Mouse (Mus musculus): ENCODE results near the gene Med13.
"Not testable (repeated sequence)": the region's sequence is repeated elsewhere in the genome, so short reads cannot be mapped to it uniquely, and the experiment has no call there.

Med13 gene

GRCm38 (mm10) chr11:86380521-86381238, 23.3 kb upstream of the Med13 start:
- no peak for DNase-seq (ENCODE audit: low spot score in 2 of 2)

GRCm38 (mm10) chr11:86378981-86379380, 21.6 kb upstream of the Med13 start:
- DNase-seq (ENCODE audit: low spot score in 2 of 2) = no peak

DNA sequence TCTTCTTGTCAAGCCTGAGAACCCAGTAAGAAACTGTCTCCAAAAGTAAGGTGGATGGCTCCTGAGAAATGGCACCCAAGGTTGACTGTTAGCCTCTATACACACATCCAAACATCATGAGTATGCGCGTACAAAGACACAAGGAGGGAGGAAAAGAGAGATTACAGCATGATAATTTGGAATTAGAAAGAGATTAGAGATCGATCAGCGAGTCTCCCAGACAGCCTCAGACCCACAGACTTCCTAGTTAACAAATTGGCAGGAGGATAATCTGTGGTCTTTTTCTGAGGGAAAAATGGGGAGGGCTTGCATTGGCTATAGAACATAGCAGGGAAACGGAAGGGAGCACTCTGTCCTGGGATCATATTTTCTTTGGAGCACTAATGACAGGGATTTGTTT, 20.4 kb upstream of the Med13 start:
- DNase-seq (ENCODE audit: low spot score in 2 of 2) = no peak

GRCm38 (mm10) chr11:86376707-86377106, 19.3 kb upstream of the Med13 start:
- no peak for DNase-seq (ENCODE audit: low spot score in 2 of 2)

DNA sequence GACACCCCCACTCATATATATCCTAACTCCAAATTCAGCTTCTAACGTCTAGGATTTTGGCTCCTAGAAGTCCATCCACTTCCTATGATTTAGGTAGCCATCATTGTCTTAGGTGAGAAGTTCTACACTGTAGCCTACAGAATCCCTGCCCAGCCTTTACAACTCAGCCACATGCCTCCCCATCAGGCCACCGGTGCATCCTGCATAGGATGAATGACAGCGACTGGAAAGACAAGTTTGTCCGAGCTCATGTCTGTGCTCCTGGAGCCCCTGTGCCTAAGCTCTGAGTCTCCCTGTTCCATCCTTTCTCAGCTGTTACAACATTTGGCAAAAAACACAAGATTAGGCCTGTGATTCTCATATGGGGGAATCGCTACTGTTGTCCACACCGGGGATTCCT, 17.7 kb upstream of the Med13 start:
- no peak for DNase-seq (ENCODE audit: low spot score in 2 of 2)

DNA sequence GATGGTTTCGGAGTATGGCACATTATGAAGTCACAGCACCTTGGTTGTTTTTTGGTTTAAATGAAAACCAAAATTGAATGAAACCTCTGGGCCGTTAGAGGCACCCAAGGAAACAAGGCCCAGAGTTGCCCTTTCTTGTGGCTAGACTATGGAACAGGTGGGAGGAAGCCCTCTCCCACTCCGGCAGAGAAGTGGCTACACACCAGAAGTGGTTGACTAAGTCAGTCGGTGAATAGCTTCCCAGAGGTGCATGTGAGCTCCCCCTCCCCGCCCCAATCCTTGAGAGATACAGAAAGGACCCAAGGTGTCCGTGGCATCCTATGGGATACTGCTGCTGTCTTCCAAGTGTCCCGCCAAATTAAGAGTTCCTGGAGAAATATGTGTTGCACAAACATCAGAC, 13.9 kb upstream of the Med13 start:
- DNase-seq (ENCODE audit: low spot score in 2 of 2) = no peak

DNA sequence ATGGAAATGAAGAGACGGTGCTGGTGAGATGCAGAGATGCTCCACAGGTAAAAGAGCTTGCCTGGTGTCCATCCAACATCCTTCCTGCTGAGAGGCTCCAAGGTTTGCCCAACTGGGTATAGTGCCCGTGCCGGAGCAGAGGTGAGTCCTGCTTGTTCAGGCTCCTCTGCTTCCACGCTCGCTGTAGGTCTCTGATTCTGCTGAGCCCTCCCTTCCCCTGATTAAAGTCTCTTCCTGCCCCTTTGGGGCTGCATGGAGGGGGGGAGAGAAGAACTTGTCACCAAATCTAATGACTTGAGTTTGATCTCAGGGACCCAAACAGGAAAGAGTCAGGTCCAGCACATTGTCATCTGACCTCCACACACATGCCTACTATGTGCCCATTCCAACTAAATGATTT, 12.5 kb upstream of the Med13 start:
- DNase-seq (ENCODE audit: low spot score in 2 of 2) = no peak

DNA sequence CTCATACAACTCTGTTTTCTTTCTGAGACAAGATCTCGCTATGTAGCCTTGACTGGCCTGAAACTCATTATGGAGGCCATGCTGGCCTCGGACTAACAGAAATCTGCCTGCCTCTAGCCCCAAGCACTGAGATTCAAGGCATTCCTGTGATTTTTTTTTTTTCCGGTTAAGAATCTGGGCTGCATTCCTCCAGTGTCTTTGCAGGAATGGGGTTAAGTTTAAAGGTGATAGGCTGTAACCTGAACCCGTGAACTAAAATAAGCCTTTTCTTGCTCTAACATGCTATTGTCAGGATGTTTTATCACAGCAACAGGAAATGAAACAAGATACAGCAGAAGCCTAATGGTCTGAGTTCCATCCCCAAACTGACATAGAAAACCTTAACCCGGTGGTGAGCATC, 11.6 kb upstream of the Med13 start:
- no peak for DNase-seq (ENCODE audit: low spot score in 2 of 2)

DNA sequence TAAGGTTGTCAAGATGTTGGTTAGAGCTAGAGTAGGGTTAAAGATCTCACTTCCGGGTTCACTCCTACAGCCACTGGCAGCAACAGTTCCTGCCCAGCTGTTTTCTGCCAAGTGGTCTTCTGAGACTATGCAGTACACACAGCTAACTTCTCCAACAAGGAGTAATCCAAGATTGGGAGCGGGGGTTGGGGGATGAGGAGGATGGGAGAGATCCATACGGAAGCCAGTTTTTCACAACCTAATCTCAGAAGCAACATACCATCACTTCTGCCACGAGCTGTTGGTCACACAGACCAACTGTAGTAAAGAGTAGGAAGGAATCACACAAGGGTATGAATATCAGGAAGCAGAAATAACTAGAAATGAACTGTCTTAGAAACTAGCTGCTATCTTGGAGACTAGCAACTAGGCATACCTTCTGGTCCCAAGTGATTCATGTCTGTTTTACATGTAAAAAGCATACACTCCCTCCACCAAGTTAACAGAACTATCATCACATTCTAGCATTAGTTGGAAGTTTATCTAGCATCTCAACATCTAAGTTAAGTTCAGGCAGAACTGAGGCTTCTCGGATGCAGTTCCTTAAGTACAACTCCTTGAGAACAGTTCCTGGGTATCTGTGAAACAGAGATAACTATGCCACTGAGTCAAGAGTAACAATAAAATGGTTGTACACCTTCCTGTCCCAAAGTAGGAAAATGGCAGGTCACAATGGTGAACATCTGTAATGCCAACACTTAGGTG, 7.5 kb upstream of the Med13 start:
- DNase-seq (ENCODE audit: low spot score in 2 of 2) = no peak

DNA sequence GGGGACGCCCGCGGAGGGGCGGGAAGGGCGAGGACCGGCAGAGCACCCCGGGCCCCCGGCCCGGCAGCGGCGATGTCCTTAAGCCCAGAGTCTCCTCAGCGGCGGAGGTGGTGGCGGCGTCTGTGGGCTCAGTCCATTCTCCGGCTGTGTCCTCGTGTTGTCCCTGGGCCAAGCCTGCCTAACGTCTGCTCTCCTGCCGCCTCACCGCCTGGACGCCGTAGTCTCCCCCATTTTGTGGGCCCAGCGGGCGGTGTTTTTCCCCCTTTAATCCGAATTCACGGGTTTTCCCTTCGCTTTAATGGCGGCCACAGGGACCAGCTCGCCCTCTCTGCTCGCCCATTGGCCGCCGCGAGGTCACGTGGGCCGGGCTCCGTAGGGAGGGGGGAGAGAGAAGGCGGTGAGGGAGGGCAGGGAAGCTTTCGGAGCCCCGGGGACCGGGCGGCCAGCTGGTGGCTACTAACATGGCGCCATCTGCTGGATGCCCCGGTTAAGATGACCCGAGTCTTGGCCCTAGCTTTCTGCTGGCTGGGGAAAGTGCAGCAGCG, 654 bp upstream of the Med13 start:
- peak; percentile 99 to 100 for DNase-seq (ENCODE audit: low spot score in 2 of 2)

- DNase-seq (ENCODE audit: low spot score in 2 of 2) = no peak
Measured at GRCm38 (mm10) chr11:86356007-86356853, 1.2 kb downstream of the Med13 start.

DNA sequence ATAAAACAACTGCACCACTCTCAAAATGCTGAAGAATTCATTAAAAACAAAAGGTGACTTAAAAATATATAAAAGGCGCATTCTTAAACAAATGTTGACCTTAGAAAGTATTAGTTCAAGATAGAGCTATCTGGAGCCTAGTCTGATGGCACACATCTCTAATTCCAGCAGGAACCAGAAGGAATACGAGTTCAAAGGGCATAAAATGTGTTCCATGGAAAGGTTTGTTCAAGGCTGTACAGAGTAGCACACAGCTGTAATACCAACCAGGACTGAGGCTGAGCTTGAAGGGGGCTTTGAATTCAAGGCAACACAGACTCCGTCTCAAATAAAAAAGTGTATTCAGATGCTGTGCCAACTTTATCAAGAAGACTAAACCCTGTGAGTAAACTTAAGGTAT, 3.8 kb downstream of the Med13 start:
- DNase-seq (ENCODE audit: low spot score in 2 of 2) = no peak

DNA sequence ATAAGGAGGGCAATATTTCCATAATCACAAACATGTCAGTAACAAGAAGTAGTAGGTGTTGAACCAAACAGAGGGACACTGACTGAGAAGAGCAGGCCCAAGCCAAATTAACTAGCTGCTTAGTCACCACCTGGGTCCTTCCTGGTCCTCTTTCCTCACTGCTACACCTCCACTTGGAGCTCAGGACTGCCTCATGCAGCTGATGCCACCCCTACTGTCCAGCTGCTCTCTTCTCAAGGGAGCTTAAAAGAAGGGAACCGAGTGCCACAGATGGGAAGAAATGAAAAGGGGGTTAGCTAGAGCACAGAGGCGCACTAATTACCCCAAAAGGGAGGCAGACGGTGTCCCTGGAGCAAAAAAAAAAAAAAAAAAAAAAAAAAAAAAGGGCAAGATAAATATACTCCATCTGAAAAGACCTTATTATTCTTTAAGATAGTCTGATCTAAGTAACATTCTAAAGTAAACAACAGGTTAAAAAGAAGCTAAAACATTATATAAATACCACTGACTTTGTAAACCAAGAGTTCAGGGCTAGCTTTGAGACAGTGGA, 5.6 kb downstream of the Med13 start:
- DNase-seq (ENCODE audit: low spot score in 2 of 2) = no peak

DNA sequence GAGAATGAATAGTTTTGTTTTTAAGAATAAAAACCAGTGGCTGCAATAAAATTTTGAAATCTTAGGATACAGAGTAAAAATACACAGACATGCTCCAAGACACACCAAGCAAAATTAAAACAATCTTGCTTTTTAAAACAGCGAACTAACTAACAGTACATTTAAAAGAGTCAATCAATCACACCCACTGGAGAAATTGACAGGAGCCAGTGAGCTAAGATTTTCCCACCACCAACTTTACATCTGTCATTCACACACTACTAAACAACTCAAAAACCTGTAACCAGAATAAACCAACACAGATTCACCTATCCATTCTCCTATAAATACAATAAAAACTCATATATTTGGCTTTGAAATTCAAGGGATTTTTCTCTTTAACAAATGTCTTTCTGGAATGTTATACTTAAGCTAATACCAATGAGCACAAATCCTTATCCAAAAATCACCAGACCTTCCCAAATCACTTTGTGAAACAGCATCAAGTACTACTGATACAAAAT, 6.7 kb downstream of the Med13 start:
- no peak for DNase-seq (ENCODE audit: low spot score in 2 of 2)

DNA sequence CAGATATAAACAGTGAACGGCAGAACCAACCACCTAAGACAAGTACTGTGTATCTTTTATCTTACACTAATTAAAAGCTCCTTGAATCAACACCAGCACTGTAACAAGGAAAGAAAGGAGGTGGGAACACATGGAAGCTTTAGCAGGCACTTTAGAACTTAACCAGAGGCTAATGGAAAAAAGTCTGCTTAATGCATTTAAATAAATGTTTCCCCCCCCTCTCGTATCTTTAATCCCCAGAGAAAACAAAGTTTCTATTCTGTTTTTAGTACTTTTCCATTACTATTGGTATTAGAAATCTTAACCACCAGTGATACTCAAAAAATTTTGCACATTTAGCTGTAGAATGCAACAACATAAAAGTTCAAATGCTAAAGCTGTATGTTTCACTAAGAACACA, 8.1 kb downstream of the Med13 start:
- no peak for DNase-seq (ENCODE audit: low spot score in 2 of 2)

DNA sequence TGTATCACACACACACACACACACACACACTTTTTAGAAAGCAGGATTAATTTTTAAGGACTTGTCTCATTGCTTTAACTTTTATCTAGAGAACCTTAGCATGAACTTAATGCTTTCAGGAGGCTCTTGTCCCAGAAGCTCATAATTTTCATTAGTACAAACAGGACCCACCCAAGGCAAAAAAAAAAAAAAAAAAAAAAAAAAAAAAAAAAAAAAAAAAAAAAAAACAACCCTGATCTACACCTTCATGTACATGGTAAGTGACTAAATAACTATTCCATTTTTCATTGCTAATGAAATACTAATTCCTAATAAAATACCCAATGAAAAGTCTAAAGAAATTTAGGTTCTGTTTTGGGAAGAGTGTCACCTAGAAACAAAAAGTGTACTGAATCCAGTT, 8.5 kb downstream of the Med13 start:
- no peak for DNase-seq (ENCODE audit: low spot score in 2 of 2)

DNA sequence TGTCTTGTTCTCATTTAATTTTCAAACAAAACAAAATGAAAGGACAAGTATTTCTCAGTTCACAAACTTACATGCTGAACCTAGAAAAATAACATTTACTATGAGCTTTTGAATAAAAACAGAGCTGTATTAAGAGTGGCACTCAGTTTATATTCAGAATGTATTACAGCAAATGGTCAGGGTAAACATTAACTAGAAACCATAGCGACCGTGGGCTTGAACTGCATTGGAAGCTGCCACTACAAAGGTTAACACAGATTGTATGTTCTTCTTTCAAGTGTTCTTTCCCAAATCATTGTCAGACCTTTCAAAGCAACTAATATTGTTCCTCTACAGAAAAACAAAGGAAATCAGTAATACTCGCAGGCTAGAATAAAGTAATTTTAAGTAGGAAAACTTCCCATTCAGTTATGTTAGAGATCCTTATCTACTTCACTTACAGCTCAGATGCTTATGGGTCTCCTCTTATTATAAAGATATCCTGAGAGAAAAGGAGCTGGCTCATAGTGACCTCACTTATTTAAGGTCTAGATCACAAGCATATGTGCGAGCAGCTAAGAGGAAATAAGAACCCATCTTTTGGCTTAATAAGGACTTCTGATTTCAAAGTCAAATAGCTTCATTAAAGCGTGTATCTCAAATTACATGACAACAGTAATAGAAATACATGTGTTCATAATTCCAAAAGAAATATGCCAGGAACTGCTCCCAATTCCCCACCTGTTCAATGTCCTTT, 9.8 kb downstream of the Med13 start:
- DNase-seq (ENCODE audit: low spot score in 2 of 2) = no peak

GRCm38 (mm10) chr11:86346525-86346924, 10.9 kb downstream of the Med13 start:
- no peak for DNase-seq (ENCODE audit: low spot score in 2 of 2)

DNA sequence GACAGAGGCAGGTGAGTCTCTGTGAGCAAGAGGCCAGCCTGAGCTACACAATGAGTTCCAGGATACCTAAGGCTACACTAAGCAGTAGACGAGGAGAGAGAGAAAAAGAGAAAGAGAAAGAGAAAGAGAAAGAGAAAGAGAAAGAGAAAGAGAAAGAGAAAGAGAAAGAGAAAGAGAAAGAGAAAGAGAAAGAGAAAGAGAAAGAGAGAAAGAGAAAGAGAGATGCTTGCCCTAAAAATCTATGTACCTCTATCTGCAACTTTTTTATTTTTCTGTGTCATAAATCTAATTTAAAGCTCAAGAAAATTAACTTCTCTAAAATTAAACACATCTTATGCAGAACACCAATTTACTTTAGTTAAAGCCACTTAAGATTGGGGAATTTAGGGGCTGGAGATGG, 12.5 kb downstream of the Med13 start:
- DNase-seq (ENCODE audit: low spot score in 2 of 2) = not testable (repeated sequence)

DNA sequence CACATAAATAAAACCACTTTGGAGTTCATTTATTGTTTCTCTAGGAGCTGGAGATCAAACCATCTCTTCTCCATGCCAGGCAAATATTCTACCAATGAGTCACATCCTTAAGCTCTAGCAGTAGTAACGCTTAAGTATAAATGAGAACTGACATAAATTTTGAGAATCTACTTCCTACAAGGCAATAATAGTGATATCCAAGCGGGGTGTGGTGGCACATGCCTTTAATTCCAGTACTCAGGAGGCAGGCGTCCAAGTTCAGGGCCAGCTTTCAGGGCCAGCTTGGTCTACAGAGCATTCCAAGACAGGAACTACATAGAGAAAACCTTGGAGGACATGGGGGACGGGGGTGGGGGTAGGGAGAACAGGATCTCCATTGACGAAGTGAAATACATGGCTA, 33.2 kb downstream of the Med13 start:
- DNase-seq (ENCODE audit: low spot score in 2 of 2) = no peak

DNA sequence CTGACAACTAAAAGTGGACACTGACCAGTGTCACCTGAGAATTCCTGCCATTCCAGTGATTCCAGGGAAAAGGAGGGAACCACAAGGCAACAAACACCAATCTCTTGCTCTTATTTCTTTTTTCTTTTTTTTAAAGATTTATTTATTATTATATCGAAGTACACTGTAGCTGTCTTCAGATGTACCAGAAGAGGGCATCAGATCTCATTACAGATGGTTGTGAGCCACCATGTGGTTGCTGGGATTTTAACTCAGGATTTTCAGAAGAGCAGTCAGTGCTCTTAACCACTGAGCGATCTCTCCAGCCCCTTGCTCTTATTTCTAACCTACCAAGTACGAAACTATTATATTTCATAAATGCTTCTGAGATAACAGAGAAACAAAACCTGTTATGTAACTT, 42.4 kb downstream of the Med13 start:
- not testable (repeated sequence) for DNase-seq (ENCODE audit: low spot score in 2 of 2)
